Mouse (Mus musculus) forebrain, embryonic 15.5 days (tissue): ENCODE measurements around the gene Tbc1d24. TPM values are rescaled to one million over a fixed set of nuclear protein-coding genes. Genes with fewer than 3 reads are reported as not detected.

ENCODE experiments used
- ATAC-seq: fragments of 200-750 bp; cut with Nextera tagmentation; replicated peaks from 2 replicates; pipeline ENCODE4 v1.8.0; 2017; ENCODE audit warnings: mild to moderate bottlenecking, moderate TSS enrichment, moderate library complexity
- H3K27ac ChIP-seq: fragments of 300-500 bp; sonication (generic); replicated peaks from 2 replicates; pipeline ENCODE4 v1.5.1; 2015; ENCODE audit warnings: mild to moderate bottlenecking, inconsistent platforms
- H3K27me3 ChIP-seq: fragments of 300-500 bp; sonication (generic); 2 replicates; pipeline ENCODE4 v1.6.1; 2015; ENCODE audit warnings: inconsistent platforms
- H3K36me3 ChIP-seq: fragments of 300-500 bp; sonication (generic); 2 replicates; pipeline ENCODE4 v1.6.1; 2015; ENCODE audit warnings: mild to moderate bottlenecking, inconsistent platforms
- H3K4me1 ChIP-seq: fragments of 300-500 bp; sonication (generic); 2 replicates; pipeline ENCODE4 v1.6.1; 2015; ENCODE audit warnings: inconsistent platforms
- H3K4me2 ChIP-seq: fragments of 300-500 bp; sonication (generic); replicated peaks from 2 replicates; pipeline ENCODE4 v1.6.1; 2015; ENCODE audit warnings: mild to moderate bottlenecking, inconsistent platforms
- H3K4me3 ChIP-seq: fragments of 300-500 bp; sonication (generic); 2 replicates; pipeline ENCODE4 v1.5.1; 2015; ENCODE audit warnings: mild to moderate bottlenecking, inconsistent platforms
- H3K9ac ChIP-seq: fragments of 300-500 bp; sonication (generic); replicated peaks from 2 replicates; pipeline ENCODE4 v1.6.1; 2015; ENCODE audit warnings: mild to moderate bottlenecking, inconsistent platforms
- H3K9me3 ChIP-seq: fragments of 300-500 bp; sonication (generic); 2 replicates; pipeline ENCODE4 v1.6.1; 2016; ENCODE audit warnings: inconsistent platforms
- WGBS: fragments of 180-500 bp; shearing (Covaris S2); methylation state at CpG from one replicate; pipeline ENCODE4 v1.1.7; 2015; ENCODE audit warnings: mixed read lengths; 5-methylcytosine and 5-hydroxymethylcytosine counted together
- polyA plus RNA-seq: library from polyadenylated mRNA; unstranded; fragments of >200 nt; fragmentation: Nextera tagmentation; extraction: Ambion mirVana; gene quantifications from 2 replicates; pipeline ENCODE4 v1.2.1, GENCODE M21; 2015

Tbc1d24 gene
- polyA plus RNA-seq, 1 experiment from 2014 or later = 19.5 TPM

- 3% methylated on average over 29 of the region's 29 CpGs for WGBS
- Histone ChIP-seq H3K9me3 (no peaks in the 10 kb centered on the region), H3K4me2 (peak overlapping the region; percentile 89), H3K36me3 (no peaks in the 10 kb centered on the region), H3K27ac (peak overlapping the region; percentile 63), H3K4me1 (peaks cover 79% of the 10 kb centered on the region), H3K4me3 (peak overlapping the region; percentile 84), H3K9ac (peak overlapping the region; percentile 68), H3K27me3 (peaks cover 12% of the 10 kb centered on the region; the same call in 1 of the 2 replicates)
- ATAC-seq = no peak
Measured at GRCm38 (mm10) chr17:24208641-24209042, 3.3 kb upstream of the Tbc1d24 start.

GRCm38 (mm10) chr17:24207768-24208640 lies 2.6 kb upstream of the Tbc1d24 start:
- peak overlapping the region; percentile 89 for H3K4me2 ChIP-seq
- peak overlapping the region; percentile 84 for H3K4me3 ChIP-seq
- 65% methylated on average over 34 of the region's 34 CpGs for WGBS
- H3K9me3 ChIP-seq = no peaks in the 10 kb centered on the region
- peaks cover 12% of the 10 kb centered on the region; the same call in 1 of the 2 replicates for H3K27me3 ChIP-seq
- peak overlapping the region; percentile 68 for H3K9ac ChIP-seq
- H3K4me1 ChIP-seq = peaks cover 85% of the 10 kb centered on the region
- ATAC-seq = no peak
- H3K27ac ChIP-seq = no peak overlapping the region
- no peaks in the 10 kb centered on the region for H3K36me3 ChIP-seq

GRCm38 (mm10) chr17:24206451-24207351 lies 1.3 kb upstream of the Tbc1d24 start:
- Histone ChIP-seq H3K4me2 (peak overlapping the region; percentile 89), H3K9me3 (no peaks in the 10 kb centered on the region), H3K4me3 (peak overlapping the region; percentile 84), H3K4me1 (peaks cover 82% of the 10 kb centered on the region), H3K36me3 (no peaks in the 10 kb centered on the region), H3K27me3 (peaks cover 12% of the 10 kb centered on the region; the same call in 1 of the 2 replicates), H3K9ac (peak overlapping the region; percentile 80), H3K27ac (peak overlapping the region; percentile 62)
- ATAC-seq = peak; percentile 27
- WGBS = 4% methylated on average over 62 of the region's 62 CpGs

- peaks cover 75% of the 10 kb centered on the region for H3K4me1 ChIP-seq
- WGBS = 4% methylated on average over 15 of the region's 15 CpGs
Measured at GRCm38 (mm10) chr17:24205908-24206361, 573 bp upstream of the Tbc1d24 start.

GRCm38 (mm10) chr17:24204846-24205245 lies 516 bp downstream of the Tbc1d24 start:
- Histone ChIP-seq H3K4me3 (peak overlapping the region; percentile 84), H3K36me3 (no peaks in the 10 kb centered on the region), H3K4me1 (peaks cover 76% of the 10 kb centered on the region), H3K27ac (peak overlapping the region; percentile 62; the same call in 1 of the 2 replicates), H3K9me3 (no peaks in the 10 kb centered on the region), H3K9ac (peak overlapping the region; percentile 80), H3K4me2 (peak overlapping the region; percentile 89), H3K27me3 (peaks cover 12% of the 10 kb centered on the region; the same call in 1 of the 2 replicates)
- no peak for ATAC-seq
- 10% methylated on average over 7 of the region's 7 CpGs for WGBS

More at GRCm38 (mm10) chr17:24205908-24206361, 573 bp upstream of the Tbc1d24 start:
- Histone ChIP-seq H3K27me3 (peaks cover 12% of the 10 kb centered on the region; the same call in 1 of the 2 replicates), H3K9me3 (no peaks in the 10 kb centered on the region), H3K4me2 (peak overlapping the region; percentile 89), H3K27ac (peak overlapping the region; percentile 62), H3K9ac (peak overlapping the region; percentile 80), H3K4me3 (peak overlapping the region; percentile 84), H3K36me3 (no peaks in the 10 kb centered on the region)
- peak; percentile 30 for ATAC-seq

- Histone ChIP-seq H3K27ac (no peak overlapping the region), H3K4me2 (peak overlapping the region; percentile 89), H3K36me3 (no peaks in the 10 kb centered on the region), H3K4me1 (peaks cover 67% of the 10 kb centered on the region), H3K4me3 (peak overlapping the region; percentile 84), H3K27me3 (peaks cover 12% of the 10 kb centered on the region; the same call in 1 of the 2 replicates), H3K9me3 (no peaks in the 10 kb centered on the region), H3K9ac (peak overlapping the region; percentile 80)
- 82% methylated on average over 3 of the region's 3 CpGs for WGBS
- ATAC-seq = no peak
Measured at GRCm38 (mm10) chr17:24203611-24204534, 1.5 kb downstream of the Tbc1d24 start.

- peaks cover 59% of the 10 kb centered on the region for H3K4me1 ChIP-seq
- H3K4me3 ChIP-seq = no peak overlapping the region
- WGBS = 42% methylated on average over 4 of the region's 4 CpGs
Measured at GRCm38 (mm10) chr17:24203068-24203467, 2.3 kb downstream of the Tbc1d24 start.

GRCm38 (mm10) chr17:24201092-24201491 lies 4.3 kb downstream of the Tbc1d24 start:
- no peak overlapping the region for H3K9ac ChIP-seq
- no peaks in the 10 kb centered on the region for H3K9me3 ChIP-seq
- no peaks in the 10 kb centered on the region for H3K27me3 ChIP-seq
- WGBS = 64% methylated on average over 4 of the region's 4 CpGs
- H3K4me1 ChIP-seq = peaks cover 39% of the 10 kb centered on the region
- H3K27ac ChIP-seq = no peak overlapping the region
- no peak overlapping the region for H3K4me2 ChIP-seq
- ATAC-seq = no peak
- H3K36me3 ChIP-seq = no peaks in the 10 kb centered on the region
- no peak overlapping the region for H3K4me3 ChIP-seq

More at GRCm38 (mm10) chr17:24203068-24203467, 2.3 kb downstream of the Tbc1d24 start:
- Histone ChIP-seq H3K9ac (0 out of 2 replicates have a peak overlapping the region, but pooled peaks have one; percentile 20), H3K27ac (no peak overlapping the region), H3K4me2 (peak overlapping the region; percentile 89), H3K9me3 (no peaks in the 10 kb centered on the region), H3K36me3 (no peaks in the 10 kb centered on the region), H3K27me3 (peaks cover 12% of the 10 kb centered on the region; the same call in 1 of the 2 replicates)
- ATAC-seq = no peak

- H3K4me3 ChIP-seq = no peak overlapping the region
- peaks cover 29% of the 10 kb centered on the region for H3K4me1 ChIP-seq
- H3K4me2 ChIP-seq = no peak overlapping the region
- 86% methylated on average over 4 of the region's 4 CpGs for WGBS
- H3K27me3 ChIP-seq = no peaks in the 10 kb centered on the region
- H3K9ac ChIP-seq = no peak overlapping the region
- ATAC-seq = no peak; the same call in 1 of the 2 replicates
- H3K27ac ChIP-seq = peak overlapping the region; percentile 74; the same call in 1 of the 2 replicates
- no peaks in the 10 kb centered on the region for H3K36me3 ChIP-seq
- no peaks in the 10 kb centered on the region for H3K9me3 ChIP-seq
Measured at GRCm38 (mm10) chr17:24199741-24200140, 5.6 kb downstream of the Tbc1d24 start.

- H3K27ac ChIP-seq = peak overlapping the region; percentile 74
- H3K36me3 ChIP-seq = no peaks in the 10 kb centered on the region
- no peaks in the 10 kb centered on the region for H3K9me3 ChIP-seq
- H3K9ac ChIP-seq = no peak overlapping the region
- H3K4me3 ChIP-seq = no peak overlapping the region
- WGBS = 71% methylated on average over 4 of the region's 4 CpGs
- no peaks in the 10 kb centered on the region for H3K27me3 ChIP-seq
- H3K4me1 ChIP-seq = peaks cover 24% of the 10 kb centered on the region
- 0 out of 2 replicates have a peak, but pooled peaks have one; percentile 42 for ATAC-seq
- H3K4me2 ChIP-seq = no peak overlapping the region
Measured at GRCm38 (mm10) chr17:24199252-24199651, 6.1 kb downstream of the Tbc1d24 start.
